Mouse (Mus musculus) fibroblast of lung, adult 2 months (primary cell): ENCODE data around the gene Atoh1.

Experiments
- DNase-seq: peaks from one replicate; pipeline ENCODE4 v3.0.0-alpha.2; 2011; ENCODE audit warnings: low read depth

The Atoh1 gene

DNA sequence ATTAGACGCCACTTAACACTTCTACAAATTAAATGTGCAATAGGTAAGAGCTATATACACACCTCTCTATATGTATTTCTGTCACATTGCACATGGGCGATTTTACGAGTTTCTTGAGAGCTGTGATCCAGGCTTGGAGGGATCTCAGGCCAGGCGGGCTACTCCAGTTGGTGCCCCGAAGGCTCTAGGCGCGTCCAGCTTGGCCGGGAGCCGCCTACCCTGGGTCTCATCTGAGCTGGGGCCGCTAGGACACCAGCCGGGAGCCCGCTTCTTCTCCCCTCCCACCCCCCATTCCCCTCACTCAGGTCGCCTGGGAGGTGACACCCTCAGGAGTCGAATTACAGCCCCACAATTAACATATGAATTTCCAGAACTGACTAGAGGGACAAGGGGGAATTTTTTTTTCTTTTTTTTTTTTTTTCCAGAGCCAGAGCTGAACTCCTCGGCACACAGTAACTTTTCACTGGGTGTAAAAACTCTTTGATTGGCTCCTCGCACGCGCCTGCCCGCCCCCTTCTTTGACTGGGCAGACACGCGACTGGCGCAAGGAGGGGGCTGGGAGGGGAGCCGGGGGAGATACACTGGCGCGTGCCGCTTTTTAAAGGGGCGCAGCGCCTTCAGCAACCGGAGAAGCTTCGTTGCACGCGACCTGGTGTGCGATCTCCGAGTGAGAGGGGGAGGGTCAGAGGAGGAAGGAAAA is at the start of gene Atoh1:
Gene Atoh1 (plus strand): TSS at position 627 of the 700 bp plus-strand sequence.
- no peak for DNase-seq

DNA sequence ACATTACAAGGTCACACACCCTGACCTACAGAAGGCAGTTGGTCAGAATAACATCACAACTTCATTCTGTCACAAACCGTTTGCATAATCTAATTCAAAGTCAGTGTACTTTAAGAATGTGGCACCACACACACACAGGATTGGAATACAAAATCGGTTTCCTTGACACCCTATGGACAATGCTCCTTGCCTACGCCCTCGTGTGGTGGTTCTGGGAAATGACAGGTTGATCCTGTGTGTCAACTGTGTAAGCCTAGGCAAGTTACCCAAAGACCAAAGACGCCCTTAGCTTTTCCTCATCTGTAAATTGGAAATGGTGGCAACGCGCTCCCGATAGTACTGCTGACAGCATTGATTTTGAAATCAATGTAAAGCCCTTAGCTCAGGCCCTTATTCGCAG is 45.0 kb upstream of the Atoh1 start:
- DNase-seq: no peak

DNA sequence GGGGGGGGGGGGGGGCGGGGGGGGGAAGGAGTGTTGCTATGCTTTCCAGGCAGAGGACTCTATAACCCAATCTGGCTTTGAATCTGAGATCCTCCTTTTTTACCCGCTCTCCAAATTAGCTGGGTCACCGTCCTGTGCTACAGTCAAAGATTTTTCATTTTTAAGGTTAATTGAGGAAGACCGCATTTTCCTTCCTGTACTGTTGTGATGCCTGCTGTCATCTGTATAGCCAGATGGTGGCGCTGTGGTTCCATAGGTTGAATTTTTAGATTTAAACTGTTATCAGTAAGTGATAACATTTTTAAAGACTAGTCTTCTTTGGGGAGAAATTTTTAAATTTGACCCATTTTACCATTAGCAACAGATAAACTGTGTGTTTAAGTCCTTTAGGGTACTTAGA is 44.0 kb upstream of the Atoh1 start:
- no peak for DNase-seq

DNA sequence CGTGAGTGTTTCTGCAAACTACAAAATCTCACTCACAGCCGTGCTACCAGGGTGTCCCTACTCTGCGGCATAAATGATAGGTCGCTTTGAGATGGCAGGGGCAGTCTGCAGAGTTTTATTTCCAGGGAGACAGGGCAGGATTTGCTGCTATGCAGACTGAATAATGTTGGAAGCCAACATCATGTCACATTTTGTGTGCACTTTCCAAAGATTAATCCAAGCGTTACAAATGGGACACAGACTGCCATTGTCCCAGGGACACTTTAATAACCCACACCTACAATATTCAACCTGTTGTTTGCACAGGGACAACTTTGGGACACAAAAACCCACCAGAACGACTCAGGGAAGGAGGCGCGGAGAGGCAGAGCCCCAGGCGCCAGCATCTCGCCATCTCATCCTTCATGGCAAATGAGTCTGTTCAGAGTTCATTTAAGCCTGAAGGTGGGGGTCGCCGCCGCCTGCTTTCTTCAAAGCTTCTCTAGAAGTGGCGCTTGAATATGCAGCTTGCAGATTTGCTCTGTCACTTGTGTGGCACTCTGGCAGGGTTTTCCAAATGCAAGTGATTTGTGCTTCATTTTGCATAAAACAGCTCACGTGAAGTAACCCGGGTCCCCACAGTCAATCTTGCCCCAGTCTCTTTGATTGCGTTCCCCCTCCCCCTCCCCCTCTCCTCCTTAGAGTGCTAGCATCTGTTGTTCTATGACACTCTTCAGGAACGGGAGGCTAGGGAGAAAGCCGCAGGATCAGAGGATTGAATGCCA is 40.6 kb upstream of the Atoh1 start:
- no peak for DNase-seq

DNA sequence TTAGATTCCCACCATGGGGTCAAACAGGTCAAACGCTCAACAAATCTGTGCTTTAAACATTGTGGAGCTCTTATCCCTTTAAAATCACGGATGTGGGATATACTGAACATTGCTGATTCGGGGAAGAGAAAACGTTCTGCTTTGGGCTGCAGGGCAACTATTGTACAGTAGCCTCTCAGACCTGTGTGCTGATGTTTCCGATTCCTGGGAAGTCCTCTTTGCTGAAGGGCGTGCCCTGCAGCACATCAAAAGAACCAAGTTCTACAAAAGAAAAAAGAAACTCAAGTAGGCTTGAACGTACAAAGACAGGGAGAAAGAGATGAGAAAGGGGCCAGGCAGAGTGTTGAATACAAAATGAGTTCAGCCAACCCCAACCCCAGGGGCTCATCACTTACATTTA is 34.2 kb upstream of the Atoh1 start:
- no peak for DNase-seq

DNA sequence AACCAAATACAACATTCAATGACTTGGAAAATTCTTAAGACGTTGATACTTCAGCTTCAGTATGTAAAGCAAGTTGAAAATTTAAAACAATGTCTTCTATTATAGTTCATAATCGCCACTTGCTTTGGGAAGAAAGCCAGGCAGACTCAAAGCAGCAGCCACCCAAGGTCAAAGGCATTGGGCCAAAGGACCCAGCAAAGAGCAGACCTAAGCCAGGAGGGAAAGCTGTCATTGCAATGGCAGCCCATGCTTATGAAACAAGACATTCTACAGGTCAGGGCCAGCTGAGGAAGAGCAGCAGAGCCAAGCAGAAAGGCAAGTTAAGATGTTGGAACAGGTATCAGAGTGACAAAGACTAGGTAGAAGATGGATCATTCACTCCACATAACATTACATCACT is 25.3 kb upstream of the Atoh1 start:
- no peak for DNase-seq

DNA sequence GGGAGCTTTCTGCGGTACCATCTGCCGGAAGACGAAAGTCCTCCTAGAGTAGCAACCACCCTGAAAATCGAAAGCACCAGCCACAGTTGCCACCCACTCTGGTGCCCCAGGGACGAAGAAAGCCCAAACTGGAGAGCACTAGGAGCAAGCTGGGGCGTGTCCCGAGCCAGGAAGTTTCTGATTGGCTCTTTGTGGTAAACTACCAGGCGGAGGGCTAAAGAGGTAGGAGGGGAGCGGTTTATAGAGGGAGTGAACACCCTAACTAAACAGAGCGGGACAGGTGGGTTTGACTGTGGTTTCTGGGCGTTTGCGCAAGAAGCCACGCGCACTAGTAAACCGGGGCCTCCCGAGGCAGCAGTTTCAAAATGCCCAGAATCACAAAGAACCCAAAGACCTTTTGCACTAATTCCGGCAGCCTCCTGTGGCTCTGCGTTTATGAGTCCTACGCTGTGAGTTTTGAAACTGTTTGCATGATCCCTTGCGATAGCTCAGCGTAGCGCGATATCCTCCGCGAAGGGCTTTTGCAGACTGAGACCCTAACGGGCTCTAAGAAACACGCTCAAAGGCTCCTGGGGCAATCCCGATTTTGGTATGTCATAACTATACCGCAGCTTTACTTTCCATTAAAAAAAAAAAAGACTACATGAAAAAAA is 1.0 kb upstream of the Atoh1 start:
- no peak for DNase-seq

DNA sequence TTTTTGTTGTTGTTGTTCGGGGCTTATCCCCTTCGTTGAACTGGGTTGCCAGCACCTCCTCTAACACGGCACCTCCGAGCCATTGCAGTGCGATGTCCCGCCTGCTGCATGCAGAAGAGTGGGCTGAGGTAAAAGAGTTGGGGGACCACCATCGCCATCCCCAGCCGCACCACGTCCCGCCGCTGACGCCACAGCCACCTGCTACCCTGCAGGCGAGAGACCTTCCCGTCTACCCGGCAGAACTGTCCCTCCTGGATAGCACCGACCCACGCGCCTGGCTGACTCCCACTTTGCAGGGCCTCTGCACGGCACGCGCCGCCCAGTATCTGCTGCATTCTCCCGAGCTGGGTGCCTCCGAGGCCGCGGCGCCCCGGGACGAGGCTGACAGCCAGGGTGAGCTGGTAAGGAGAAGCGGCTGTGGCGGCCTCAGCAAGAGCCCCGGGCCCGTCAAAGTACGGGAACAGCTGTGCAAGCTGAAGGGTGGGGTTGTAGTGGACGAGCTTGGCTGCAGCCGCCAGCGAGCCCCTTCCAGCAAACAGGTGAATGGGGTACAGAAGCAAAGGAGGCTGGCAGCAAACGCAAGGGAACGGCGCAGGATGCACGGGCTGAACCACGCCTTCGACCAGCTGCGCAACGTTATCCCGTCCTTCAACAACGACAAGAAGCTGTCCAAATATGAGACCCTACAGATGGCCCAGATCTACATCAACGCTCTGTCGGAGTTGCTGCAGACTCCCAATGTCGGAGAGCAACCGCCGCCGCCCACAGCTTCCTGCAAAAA is 496 bp downstream of the Atoh1 start:
- DNase-seq: no peak

DNA sequence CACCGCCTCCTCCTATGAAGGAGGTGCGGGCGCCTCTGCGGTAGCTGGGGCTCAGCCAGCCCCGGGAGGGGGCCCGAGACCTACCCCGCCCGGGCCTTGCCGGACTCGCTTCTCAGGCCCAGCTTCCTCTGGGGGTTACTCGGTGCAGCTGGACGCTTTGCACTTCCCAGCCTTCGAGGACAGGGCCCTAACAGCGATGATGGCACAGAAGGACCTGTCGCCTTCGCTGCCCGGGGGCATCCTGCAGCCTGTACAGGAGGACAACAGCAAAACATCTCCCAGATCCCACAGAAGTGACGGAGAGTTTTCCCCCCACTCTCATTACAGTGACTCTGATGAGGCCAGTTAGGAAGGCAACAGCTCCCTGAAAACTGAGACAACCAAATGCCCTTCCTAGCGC is 1.1 kb downstream of the Atoh1 start:
- no peak for DNase-seq

DNA sequence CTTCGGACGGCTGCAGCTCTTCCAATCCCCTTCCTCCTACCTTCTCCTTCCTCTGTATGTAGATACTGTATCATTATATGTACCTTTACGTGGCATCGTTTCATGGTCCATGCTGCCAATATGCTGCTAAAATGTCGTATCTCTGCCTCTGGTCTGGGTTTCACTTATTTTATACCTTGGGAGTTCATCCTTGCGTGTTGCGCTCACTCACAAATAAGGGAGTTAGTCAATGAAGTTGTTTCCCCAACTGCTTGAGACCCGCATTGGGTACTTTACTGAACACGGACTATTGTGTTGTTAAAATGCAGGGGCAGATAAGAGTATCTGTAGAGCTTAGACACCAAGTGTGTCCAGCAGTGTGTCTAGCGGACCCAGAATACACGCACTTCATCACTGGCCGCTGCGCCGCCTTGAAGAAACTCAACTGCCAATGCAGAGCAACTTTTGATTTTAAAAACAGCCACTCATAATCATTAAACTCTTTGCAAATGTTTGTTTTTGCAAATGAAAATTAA is 1.6 kb downstream of the Atoh1 start:
- no peak for DNase-seq

DNA sequence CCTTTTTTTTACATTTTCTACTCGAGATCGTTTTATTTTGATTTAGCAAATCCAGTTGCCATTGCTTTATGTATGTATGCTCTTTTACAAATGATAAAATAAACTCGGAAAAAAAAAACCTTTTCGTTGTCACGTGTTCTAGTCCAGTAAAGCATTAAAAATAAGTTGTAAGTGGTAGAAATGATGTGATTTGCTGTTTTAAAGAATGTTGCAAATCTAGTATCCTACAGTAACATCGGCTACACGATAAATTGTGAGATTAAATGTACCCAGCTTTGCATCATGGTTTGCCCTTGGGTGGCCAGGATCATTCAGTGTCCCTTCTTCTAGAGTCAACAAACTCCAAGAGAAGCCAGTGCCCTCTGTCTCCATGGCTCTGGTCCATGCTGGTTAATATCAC is 2.2 kb downstream of the Atoh1 start:
- no peak for DNase-seq

DNA sequence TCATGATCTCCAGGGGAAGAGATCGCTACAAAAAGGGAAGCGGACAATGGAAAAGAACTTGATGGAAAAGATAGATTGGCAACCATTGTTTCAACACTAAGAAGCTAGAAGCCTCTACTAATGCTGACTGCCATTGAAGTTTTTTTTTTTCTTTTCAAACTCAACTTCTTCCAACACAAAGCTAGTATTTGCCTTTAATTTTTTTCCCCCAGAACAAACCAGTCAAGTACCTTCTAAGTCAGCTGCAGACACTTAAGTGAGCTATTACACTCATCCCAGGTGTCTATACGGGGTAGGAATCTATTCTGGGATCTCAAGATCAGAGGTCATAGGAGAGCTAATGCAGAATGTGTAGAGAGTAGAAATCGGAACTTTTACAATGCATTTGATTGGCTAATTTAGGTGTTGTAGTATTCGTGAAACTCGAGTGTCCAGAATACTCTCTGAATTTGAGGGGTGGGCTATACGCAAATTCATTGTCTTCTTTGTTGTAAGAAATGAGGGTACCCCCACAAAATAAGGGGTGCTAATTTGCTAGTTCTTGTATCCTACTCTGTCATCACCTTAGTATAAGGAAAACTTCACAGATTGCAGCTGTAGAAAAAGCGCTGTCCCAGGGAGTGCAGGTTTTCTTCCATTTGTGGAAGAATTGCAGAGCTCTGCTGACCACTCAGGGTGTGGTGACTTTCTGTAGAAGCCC is 2.8 kb downstream of the Atoh1 start:
- DNase-seq: no peak

DNA sequence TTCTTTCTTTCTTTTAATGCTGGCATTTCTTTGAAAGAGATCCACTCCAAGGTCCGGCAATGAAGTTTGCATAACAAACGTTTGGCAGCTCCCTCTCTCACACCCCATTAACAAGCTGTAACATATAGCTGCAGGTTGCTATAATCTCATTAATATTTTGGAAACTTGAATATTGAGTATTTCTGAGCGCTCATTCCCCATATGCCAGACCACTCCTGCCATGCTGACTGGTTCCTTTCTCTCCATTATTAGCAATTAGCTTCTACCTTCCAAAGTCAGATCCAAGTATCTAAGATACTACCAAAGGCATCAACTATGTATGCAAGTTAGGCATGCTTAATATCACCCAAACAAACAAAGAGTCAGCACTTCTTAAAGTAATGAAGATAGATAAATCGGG is 4.4 kb downstream of the Atoh1 start:
- DNase-seq: no peak

DNA sequence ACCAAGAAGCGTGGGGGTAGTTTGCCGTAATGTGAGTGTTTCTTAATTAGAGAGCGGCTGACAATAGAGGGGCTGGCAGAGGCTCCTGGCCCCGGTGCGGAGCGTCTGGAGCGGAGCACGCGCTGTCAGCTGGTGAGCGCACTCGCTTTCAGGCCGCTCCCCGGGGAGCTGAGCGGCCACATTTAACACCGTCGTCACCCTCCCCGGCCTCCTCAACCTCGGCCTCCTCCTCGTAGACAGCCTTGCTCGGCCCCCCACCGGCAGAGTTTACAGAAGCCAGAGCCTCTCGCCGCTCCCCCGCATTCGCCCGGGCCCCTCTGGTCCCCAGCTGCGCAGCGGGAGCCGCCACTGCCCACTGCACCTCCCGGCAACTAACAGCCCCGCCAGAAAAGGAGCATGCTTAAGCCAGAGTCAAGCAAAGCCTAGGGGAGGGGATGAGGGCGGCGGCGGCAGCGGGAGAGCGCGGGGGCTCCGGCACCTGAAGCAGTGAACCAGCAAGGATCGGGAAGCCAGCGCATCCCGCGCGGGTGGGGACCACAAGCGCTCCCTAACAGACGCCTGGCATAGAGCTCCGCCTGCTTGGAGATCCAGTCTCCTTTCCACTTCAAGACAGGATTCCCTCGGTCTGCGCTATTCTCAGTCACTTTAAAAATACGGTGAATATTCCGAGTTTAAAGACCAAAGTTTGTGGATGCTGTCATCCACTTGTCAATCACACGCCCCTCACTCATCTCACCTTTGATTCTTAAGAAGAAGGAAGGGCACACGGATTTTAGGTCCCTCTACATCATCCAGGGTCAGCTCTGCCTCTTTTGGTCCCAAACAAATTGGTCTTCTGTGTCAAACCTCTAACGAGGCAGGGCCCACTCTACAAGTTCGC is 5.8 kb downstream of the Atoh1 start:
- no peak for DNase-seq

DNA sequence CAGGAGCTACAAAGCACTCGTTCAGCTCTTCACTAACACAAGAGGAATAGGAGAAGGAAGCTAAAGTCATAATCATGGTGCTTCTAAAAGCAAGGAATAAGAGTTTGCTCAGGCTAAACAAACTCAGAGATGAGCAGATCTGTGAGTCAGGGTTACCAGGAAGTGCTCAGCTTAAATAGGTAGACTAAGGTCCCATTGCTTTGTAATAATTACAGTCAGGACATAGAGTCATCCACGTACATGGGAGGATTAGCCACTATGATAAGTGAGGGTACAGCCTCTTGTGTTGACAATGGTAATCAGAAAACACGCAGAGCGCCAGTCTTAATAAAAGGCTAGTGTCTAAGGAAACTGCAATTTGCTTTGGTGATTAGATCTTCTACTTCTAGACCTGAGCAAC is 7.4 kb downstream of the Atoh1 start:
- no peak for DNase-seq

DNA sequence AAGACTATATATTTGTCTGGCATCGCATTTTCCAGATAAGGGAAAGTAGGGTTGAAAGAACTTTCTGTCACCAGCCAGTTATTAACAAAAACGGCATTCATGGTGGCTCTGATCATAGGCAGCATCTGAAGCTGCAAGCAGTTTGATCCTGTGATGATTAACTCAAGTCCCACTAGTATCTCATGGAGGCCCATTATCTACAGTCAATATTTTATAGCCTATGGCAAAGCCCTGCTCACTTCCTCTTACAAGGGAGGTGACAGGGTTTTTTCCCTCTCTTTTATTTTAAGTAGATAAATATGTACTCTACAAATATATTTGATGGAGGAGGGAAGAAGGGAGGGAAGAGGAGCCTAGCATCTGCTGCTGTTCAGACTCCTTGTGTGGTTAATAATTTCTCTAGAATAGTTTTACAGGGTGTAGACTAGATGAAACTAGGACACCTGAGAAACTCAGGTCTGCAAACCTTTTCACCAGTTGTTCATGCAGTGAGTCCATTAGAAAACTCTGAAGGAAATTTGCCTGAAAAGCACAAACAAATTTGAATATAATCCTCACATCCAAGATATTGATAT is 14.1 kb downstream of the Atoh1 start:
- no peak for DNase-seq

DNA sequence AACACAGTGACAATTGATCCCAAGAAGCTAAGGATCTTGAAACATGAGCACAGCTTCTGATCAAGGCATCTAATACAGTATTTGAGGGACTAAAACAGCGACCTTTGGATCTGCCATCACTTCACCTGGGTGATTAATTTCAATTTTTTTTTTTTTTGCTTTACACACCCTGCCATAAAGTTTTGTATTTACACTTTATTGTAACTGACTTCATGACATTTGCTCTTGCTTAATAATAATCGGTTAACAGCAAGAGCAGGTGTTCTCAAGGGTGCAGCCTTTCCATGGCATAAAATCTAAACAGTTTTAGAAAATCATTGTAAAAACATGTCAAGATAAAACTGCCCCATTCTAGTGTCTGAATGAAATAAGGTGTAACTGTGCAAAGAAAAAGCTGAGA is 25.6 kb downstream of the Atoh1 start:
- no peak for DNase-seq

DNA sequence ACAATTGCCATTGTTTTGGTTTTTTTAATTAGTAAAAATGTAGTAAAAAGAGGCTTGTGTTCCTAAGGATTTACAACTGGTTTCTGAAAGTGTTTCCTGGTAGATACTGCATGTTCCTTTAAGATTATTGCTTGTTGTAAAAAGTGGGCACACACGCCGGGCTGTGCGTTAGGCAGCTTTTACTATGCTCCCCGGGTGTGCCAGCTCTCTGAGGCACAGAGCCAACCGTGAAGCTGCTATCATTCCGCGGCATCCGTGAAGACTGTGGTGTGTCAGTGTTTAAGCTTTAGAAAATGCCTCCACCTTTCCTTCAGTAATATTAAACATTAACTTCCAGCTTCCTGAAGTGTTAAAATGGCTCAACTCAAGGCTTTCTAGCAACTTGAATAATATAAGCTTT is 35.0 kb downstream of the Atoh1 start:
- no peak for DNase-seq

DNA sequence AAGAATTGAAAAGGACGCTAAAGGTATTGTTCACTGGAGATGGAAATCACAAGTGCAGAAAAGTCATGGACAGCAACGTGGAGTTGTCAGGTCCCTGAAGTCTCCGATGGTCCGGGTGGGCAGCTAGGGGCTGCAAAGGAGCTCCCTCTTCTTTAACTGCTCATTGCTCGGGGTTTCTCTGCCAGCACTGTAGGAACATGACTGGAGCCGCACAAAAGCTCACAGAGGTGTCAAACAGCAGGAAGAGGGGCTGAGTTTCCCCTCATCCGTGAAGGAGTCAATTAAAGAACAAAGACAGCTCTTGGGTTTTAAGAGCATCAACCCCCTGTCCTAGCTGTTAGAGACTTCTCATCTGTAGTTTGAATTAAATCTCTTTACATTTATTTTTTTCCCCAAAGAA is 44.5 kb downstream of the Atoh1 start:
- no peak for DNase-seq
